26 mouse cellular contexts compared by ENCODE assay signal in the genomic region with DNA sequence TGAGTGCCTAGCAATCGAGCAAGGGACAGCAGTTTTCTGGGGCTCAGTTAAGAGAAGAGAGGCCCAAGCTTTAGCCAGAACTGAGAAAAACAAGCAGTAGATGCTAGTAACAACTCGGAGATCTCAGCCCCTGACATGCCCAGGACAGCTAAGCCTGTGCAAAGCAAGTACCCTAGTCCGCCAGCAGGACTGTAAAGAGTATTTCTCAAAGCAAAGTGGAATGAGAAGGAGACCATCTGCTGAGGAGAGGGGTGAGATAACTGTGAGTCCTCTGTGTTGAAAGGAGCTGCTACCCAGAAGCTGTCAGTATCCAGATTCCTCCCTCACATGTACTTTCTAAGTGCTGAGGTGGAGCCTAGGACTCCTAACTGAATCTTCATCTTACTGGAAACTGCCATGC. TPM values are rescaled to one million over a fixed set of nuclear protein-coding genes. Genes with fewer than 3 reads are reported as not detected.
DNase-seq lines count a peak whose midpoint lies in the region; ATAC-seq and TF ChIP-seq lines count a peak whose summit lies in the region.
"Had no signal": no experiment of that assay in that cellular context is flagged by ENCODE, and none has a peak within 500 bp of the region (broad histone marks: within the 10 kb centered on the region; RNA-seq: fewer than 3 reads in every experiment).

No protein-coding gene starts in this region.

- peak overlapping the region; percentile 58; the same call in 1 of the 2 replicates for H3K27ac ChIP-seq in lung, embryonic 14.5 days (ENCODE audit: low read depth)
- H3K27ac ChIP-seq: forebrain, embryonic 12.5 days; intestine, embryonic 15.5 days; liver, embryonic 12.5 days; midbrain, embryonic 10.5 days; midbrain, embryonic 15.5 days had no signal

- no peak overlapping the region for H3K9ac ChIP-seq in lung, embryonic 14.5 days
- H3K9ac ChIP-seq: forebrain, embryonic 12.5 days; forebrain, postnatal 0 days; intestine, embryonic 15.5 days; liver, embryonic 12.5 days; liver, postnatal 0 days; midbrain, embryonic 15.5 days had no signal

- H3K27me3 ChIP-seq in lung, embryonic 14.5 days (ENCODE audit: insufficient read depth, low read length) = no peaks in the 10 kb centered on the region
- H3K27me3 ChIP-seq: forebrain, embryonic 12.5 days; intestine, embryonic 15.5 days; liver, embryonic 12.5 days; midbrain, embryonic 15.5 days had no signal

- ATAC-seq in frontal cortex, adult (ENCODE audit: low TSS enrichment) = peak; percentile 42
- ATAC-seq in lung, embryonic 14.5 days (ENCODE audit: insufficient read depth) = peak; percentile 78
- ATAC-seq: forebrain, postnatal 0 days; hindbrain, embryonic 16.5 days; intestine, embryonic 15.5 days; liver, embryonic 12.5 days; liver, postnatal 0 days; midbrain, embryonic 15.5 days had no signal

- no peaks in the 10 kb centered on the region for H3K9me3 ChIP-seq in lung, embryonic 14.5 days (ENCODE audit: low read depth, low read length)
- H3K9me3 ChIP-seq: forebrain, embryonic 12.5 days; G1E; intestine, embryonic 15.5 days; liver, embryonic 12.5 days; midbrain, embryonic 10.5 days; midbrain, embryonic 15.5 days had no signal

- no peak overlapping the region for H3K4me2 ChIP-seq in lung, embryonic 14.5 days
- H3K4me2 ChIP-seq: forebrain, embryonic 12.5 days; intestine, embryonic 15.5 days; liver, embryonic 12.5 days; midbrain, embryonic 15.5 days had no signal

- TF ChIP-seq POLR2A in lung, adult 2 months (IDR thresholded peaks at IDR 0.05; ENCODE audit: borderline replicate concordance, extremely low read depth, low read depth, low read length) = no peak

- 0 out of 2 replicates have a peak, but pooled peaks cover 4% of the 10 kb centered on the region for H3K4me1 ChIP-seq in lung, embryonic 14.5 days (ENCODE audit: insufficient read depth)
- H3K4me1 ChIP-seq in lung, adult 2 months (ENCODE audit: control insufficient read depth, insufficient read depth, low read length) = peaks cover 2% of the 10 kb centered on the region; the same call in 1 of the 2 replicates
- H3K4me1 ChIP-seq: forebrain, embryonic 12.5 days; midbrain, embryonic 10.5 days; midbrain, embryonic 15.5 days had no signal

- H3K36me3 ChIP-seq in lung, embryonic 14.5 days (ENCODE audit: insufficient read depth) = peaks cover 22% of the 10 kb centered on the region
- H3K36me3 ChIP-seq: intestine, embryonic 15.5 days; midbrain, embryonic 15.5 days had no signal

- DNase-seq in frontal cortex, postnatal 36 days (ENCODE audit: low spot score in 2 of 2) = no peak
- DNase-seq in lung, embryonic 14.5 days = peak; percentile 75
- no peak for DNase-seq in lung, adult 2 months
- DNase-seq in lung, postnatal 14 days = peak; percentile 30
- no peak for DNase-seq in cerebellum, postnatal 10 days
- DNase-seq in left cerebral cortex, postnatal 36 days (ENCODE audit: low spot score in 2 of 2) = no peak
- DNase-seq: adrenal gland, postnatal 14 days; cerebellum, adult 11-12 months; cerebellum, postnatal 14 days; forebrain, postnatal 0 days; gastrocnemius, postnatal 36 days; heart, adult 18-20 months; kidney, adult 8-10 months; kidney, postnatal 10 days; liver, postnatal 0 days; right cerebral cortex, postnatal 25 days; thymus, postnatal 14 days had no signal

- no peak overlapping the region for H3K4me3 ChIP-seq in lung, embryonic 14.5 days (ENCODE audit: low read depth, low read length)
- H3K4me3 ChIP-seq in lung, adult 2 months (replicated peaks; ENCODE audit: extremely low read depth, low read depth, low read length) = no peak overlapping the region
- H3K4me3 ChIP-seq: erythroblast, embryonic 14.5 days; forebrain, embryonic 12.5 days; intestine, embryonic 15.5 days; liver, embryonic 12.5 days; midbrain, embryonic 10.5 days; midbrain, embryonic 15.5 days had no signal

- 64% methylated on average over 3 of the region's 3 CpGs for WGBS in lung, embryonic 14.5 days
- WGBS in lung, adult 2 months = 80% methylated on average over 3 of the region's 3 CpGs

- TF ChIP-seq CTCF in lung, embryonic 14.5 days (IDR thresholded peaks at IDR 0.05; ENCODE audit: low read depth) = peak; percentile 35; the same call in 1 of the 2 replicates
- TF ChIP-seq CTCF in lung, adult 2 months (IDR thresholded peaks at IDR 0.05; ENCODE audit: insufficient read depth, low read length) = no peak

- intact Hi-C loops in left cerebral cortex, postnatal 36 days (cut with DNase I) = no loop called here

RNA-seq across cellular contexts. Expression of a gene that starts 20.5 kb away (rescaled TPM):
- 32.4 and 33.2 TPM in 2 replicates for polyA plus RNA-seq in lung, embryonic 14.5 days (2014; fragmentation: Nextera tagmentation; extraction: Ambion mirVana)
- 20.6 and 29.5 TPM in 2 replicates for polyA plus RNA-seq in lung, adult 2 months (2012; rRNA removed)
- total RNA-seq in left cerebral cortex, postnatal 36 days (2021) = 10 to 100 TPM; 14.8 to 16.2 TPM

RNA-seq across cellular contexts. Expression of a gene that starts 41.9 kb away (rescaled TPM):
- polyA plus RNA-seq in lung, embryonic 14.5 days (2014; fragmentation: Nextera tagmentation; extraction: Ambion mirVana) = 219 and 221 TPM in 2 replicates
- polyA plus RNA-seq in lung, adult 2 months (2012; rRNA removed) = 47.9 and 54.1 TPM in 2 replicates
- 10 to 100 TPM; 22.2 to 22.6 TPM for total RNA-seq in left cerebral cortex, postnatal 36 days (2021)

Comparison
In these comparisons a context has a peak if more than half of its experiments do, and no peak if none do; other contexts are left out.
1. DNase-seq: peak in lung, embryonic 14.5 days (single experiment) and lung, postnatal 14 days (single experiment); none in frontal cortex, postnatal 36 days (0 of 2), lung, adult 2 months (single experiment), cerebellum, postnatal 10 days (0 of 2) and left cerebral cortex, postnatal 36 days (0 of 2).